Mouse (Mus musculus) megakaryocyte, adult 5-6 weeks (primary cell): ENCODE measurements around the gene Unc119b. TPM values are rescaled to one million over a fixed set of nuclear protein-coding genes. Genes with fewer than 3 reads are reported as not detected.
"Not testable (repeated sequence)": the region's sequence is repeated elsewhere in the genome, so short reads cannot be mapped to it uniquely, and the experiment has no call there.

Experiments used
- ATAC-seq: 2 replicates; pipeline ENCODE4 v1.8.0; 2016; ENCODE audit warnings: mild to moderate bottlenecking, inconsistent platforms; ENCODE audit not compliant: poor library complexity, severe bottlenecking
- total RNA-seq, 2 experiments: library from RNA; stranded (forward) in 1 of 2; stranded (reverse) in 1 of 2; fragments of 153-499, 151-499 nt in 1 of 2; fragments of 221-1000, 200-1000 nt in 1 of 2; gene quantifications; 2 replicates each; pipeline versions ENCODE4 v1.2.3 to v1.2.4; 2015 to 2017

The Unc119b gene
- total RNA-seq, 2 experiments from 2014 or later, result 12.5 to 19.9 TPM

DNA sequence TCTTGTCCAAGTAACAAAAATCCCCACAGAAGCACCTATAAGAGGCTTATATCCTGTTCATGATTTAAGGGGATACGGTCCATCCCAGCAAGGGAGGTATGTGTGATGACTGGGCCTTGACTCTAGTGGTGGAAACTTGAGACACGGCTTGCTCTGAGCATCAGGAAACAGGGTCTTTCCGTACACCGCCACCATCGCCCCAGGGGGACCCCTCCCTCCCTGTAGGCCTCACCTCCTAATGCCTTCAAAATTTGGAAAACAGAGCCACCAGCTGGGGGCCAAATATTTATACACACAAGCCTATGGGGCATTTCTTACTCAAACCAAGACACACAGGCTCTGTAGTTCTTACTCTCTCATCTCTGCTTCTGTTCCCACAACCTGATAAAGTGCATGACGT is 43.0 kb downstream of the Unc119b start:
- no peak for ATAC-seq

DNA sequence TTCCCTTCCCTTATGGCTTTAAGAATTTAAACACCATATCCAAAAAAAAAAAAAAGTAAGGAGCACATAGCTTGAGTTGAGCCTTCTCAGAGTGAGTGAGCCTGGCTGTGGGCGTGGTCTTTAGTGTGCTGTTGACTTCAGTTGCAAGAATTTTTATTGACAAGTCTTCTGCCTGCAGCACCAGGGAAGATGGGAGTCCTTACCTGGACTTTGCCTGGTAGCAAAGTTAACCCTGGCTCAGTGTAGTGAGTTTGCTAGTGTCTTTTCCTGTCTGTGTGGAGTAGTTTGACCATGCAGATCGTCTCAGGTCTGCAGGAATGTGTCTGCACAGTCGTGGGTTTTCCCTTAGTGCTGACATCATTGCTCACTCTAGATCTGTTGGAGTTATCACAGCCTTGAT is 43.8 kb downstream of the Unc119b start:
- ATAC-seq, result no peak

DNA sequence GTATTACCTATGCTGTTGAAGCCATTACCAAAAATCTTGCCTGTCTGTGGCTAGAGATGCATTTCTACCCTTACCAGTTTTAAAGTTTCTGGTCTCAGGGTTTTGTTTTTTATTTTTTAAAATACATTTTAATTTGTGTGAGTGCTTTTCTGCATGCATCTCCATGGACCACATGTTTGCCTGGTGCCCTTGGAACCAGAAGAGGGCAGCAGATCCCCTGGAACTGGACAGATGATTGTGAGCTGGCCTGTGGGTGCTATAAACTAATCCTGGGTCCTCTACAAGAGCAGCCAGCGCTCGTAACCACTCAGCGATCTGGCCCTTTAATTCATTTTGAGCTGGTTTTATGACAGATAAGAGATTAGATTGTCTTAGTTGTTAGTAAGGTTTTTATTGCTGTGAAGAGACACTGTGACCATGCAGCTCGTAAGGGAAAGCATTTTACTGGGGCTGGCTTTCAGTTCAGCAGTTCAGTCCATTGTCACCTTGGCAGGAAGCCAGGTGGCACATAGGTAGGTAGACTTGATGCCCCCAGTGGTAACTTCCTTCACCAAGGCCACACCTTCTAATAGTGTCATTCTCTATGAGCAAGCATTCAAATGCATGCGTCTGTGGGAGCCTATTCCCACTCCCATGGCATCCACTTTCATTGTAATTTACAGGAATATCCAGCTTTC is 45.0 kb downstream of the Unc119b start:
- no peak for ATAC-seq

DNA sequence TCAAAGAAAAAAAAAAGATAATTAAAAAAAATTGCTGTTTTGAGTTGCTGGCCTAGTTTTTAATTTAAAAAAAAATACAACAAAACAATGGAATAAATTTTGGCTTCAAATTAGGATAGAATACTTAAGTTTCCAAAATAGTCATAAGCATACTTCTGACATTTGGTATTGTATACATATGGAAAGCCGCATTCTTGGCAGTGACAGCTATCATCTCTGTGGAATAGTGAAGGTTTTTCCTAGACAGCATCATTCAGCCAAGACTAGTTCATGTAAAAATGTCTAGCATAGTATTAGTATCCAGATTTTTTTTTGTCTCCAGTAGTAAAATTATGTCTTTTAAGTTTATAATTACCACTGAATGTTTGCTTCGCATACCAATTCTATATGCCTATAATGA is 49.1 kb downstream of the Unc119b start:
- ATAC-seq, result no peak

DNA sequence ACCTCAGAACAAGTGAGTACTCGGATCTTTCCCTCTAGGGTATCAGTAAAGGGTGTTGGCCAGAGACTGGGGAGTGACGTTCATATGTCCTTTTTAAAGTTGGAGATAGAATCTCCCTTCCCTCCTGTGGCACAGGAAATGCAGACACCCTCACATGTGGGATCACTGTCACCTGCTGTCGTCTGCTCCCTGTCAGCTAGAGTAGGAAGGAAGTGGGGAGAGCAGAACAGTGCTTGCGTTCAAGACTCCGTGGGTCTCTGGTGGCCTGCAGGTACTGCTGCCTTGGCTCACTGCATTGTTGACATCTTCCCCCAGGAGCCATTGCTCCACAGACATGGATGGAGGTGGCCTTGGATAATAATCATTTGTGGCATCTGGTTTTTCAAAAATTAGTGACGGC is 51.3 kb downstream of the Unc119b start:
- no peak for ATAC-seq

DNA sequence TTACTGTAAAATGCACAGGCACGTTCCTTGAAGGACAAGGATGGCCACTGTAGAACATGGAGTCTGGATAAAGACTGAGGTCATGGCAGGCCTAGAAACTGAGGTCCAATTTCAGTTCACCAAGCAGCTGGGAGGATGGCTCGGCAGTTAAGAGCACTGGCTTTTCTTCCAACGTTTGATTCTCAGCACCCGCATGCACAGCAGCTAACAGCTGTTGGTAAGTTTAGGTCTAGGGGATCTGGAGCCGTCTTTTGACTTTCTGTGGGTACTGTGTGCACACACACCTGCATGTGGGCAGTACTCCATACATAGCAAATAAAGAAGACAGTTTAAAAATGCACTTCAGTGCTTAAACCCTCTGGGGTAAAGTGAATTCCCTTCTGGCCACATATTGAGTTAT is 53.1 kb downstream of the Unc119b start:
- no peak for ATAC-seq

DNA sequence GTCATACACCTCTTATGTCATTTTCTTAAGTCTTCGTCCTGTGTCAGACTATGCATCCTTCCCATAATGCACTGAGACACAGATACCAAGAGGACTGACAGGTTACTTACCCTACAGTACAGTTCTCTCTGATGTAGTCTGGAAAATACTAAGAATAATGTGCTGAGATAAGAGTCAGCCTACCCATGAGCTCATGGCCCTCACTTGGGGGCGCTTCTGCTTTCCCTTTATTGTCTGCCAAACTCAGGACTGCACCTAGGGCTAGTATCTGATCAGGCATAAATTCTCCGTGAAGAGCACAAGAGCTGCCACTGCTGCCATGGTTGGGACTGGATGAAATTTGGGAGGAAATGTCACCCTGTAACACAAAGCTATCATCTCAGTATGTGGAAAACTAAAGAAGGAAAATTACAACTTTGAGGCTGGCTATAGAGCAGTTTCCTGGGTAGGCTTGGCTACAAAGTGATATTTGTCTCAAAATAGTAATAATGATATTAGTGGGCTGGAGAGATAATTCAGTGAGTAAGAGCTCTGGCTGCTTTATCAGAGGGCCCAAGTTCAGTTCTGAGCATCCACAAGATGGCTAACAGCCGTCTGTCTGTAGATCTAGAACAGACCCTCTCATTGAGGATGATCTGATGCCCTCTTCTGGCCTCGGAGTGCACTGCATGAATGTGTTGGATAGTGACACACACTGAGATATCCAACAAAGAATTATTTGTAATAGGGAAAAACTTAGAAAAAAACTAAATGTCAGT is 58.5 kb downstream of the Unc119b start:
- ATAC-seq, result peak; percentile 79

DNA sequence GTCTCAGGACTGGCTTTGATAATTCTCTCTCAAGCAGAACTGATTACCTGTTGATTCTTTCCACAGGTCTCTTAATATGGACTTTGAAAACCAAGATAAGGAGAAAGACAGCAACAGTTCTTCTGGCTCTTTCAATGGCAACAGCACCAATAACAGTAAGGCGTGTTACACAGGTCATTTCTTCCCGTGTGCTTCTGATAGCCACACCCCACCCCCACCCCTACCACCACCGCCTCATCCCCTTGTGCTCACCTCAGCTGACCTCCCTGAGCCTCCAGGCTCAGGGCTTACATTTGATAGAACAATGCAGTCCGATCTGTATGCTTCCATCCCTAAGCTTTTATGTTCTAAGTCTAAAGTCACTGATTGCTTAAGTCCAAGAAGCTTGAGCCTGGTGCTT is 60.0 kb downstream of the Unc119b start:
- ATAC-seq, result no peak

DNA sequence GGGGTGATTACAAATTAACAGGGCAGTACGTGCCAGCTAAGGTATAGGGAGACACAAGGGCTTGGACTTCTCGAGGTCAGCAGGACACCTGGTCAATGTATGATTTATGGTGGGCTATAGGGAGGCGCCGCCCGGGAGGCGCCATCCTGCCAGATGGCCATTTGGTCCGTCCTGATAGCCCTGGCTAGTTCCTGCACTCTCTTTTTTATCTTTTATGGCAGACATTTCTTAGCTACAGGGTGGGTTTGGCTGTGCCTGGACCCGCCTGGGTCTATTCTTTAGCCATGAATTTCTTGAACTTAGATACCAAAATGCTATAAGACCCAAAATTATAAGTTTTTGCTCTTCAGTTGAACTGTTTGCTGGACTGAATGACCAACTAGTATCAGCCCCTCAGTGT is 61.5 kb downstream of the Unc119b start:
- ATAC-seq, result not testable (repeated sequence)

Other genes starting within 250 kb of the Unc119b start
- gene Oasl2, start 238.0 kb downstream of the Unc119b start, total RNA-seq (2015), result 55.8 and 59.4 TPM in 2 replicates
- gene Oasl2, start 238.0 kb downstream of the Unc119b start, total RNA-seq (2017), result 32.3 TPM in 2 replicates
- gene Oasl1, start 211.7 kb downstream of the Unc119b start, total RNA-seq (2015), result 4.3 and 9.3 TPM in 2 replicates
- gene Oasl1, start 211.7 kb downstream of the Unc119b start, total RNA-seq (2017), result 1.3 and 2.4 TPM in 2 replicates
- gene 2210016L21Rik, start 192.8 kb downstream of the Unc119b start, total RNA-seq (2015), result 6.3 and 10.3 TPM in 2 replicates
- gene 2210016L21Rik, start 192.8 kb downstream of the Unc119b start, total RNA-seq (2017), result 7.3 and 8.1 TPM in 2 replicates
- not detected in 2 replicates for gene Hnf1a, start 163.9 kb downstream of the Unc119b start, total RNA-seq (2015)
- not detected in 2 replicates for gene Hnf1a, start 163.9 kb downstream of the Unc119b start, total RNA-seq (2017)
- gene Sppl3, start 123.8 kb downstream of the Unc119b start, total RNA-seq (2015), result 33.1 and 33.6 TPM in 2 replicates
- 22.8 and 24.6 TPM in 2 replicates for gene Sppl3, start 123.8 kb downstream of the Unc119b start, total RNA-seq (2017)
- gene Gm10401, start 36.7 kb downstream of the Unc119b start, total RNA-seq (2015), result not detected in 2 replicates
- gene Gm10401, start 36.7 kb downstream of the Unc119b start, total RNA-seq (2017), result not detected in 2 replicates
- gene Acads, start 15.6 kb downstream of the Unc119b start, total RNA-seq (2015), result 13.5 and 15.2 TPM in 2 replicates
- gene Acads, start 15.6 kb downstream of the Unc119b start, total RNA-seq (2017), result 13.0 and 17.4 TPM in 2 replicates
- gene Mlec, start 23.2 kb upstream of the Unc119b start, total RNA-seq (2015), result 76.4 and 97.7 TPM in 2 replicates
- gene Mlec, start 23.2 kb upstream of the Unc119b start, total RNA-seq (2017), result 117 and 118 TPM in 2 replicates
- not detected in 2 replicates for gene Cabp1, start 59.4 kb upstream of the Unc119b start, total RNA-seq (2015)
- gene Cabp1, start 59.4 kb upstream of the Unc119b start, total RNA-seq (2017), result not detected in 2 replicates
- 61.7 and 74.6 TPM in 2 replicates for gene Pop5, start 100.9 kb upstream of the Unc119b start, total RNA-seq (2015)
- 30.9 and 81.2 TPM in 2 replicates for gene Pop5, start 100.9 kb upstream of the Unc119b start, total RNA-seq (2017)
- gene Rnf10, start 137.9 kb upstream of the Unc119b start, total RNA-seq (2015), result 50.9 and 55.4 TPM in 2 replicates
- gene Rnf10, start 137.9 kb upstream of the Unc119b start, total RNA-seq (2017), result 55.9 and 78.3 TPM in 2 replicates
- gene Coq5, start 144.7 kb upstream of the Unc119b start, total RNA-seq (2015), result 8.7 and 10.9 TPM in 2 replicates
- gene Coq5, start 144.7 kb upstream of the Unc119b start, total RNA-seq (2017), result 27.3 and 27.8 TPM in 2 replicates
- 646 and 659 TPM in 2 replicates for gene Dynll1, start 166.0 kb upstream of the Unc119b start, total RNA-seq (2015)
- gene Dynll1, start 166.0 kb upstream of the Unc119b start, total RNA-seq (2017), result 318 and 344 TPM in 2 replicates
- 79.1 and 98.4 TPM in 2 replicates for gene Srsf9, start 192.2 kb upstream of the Unc119b start, total RNA-seq (2015)
- 126 and 130 TPM in 2 replicates for gene Srsf9, start 192.2 kb upstream of the Unc119b start, total RNA-seq (2017)
- gene Gatc, start 206.2 kb upstream of the Unc119b start, total RNA-seq (2015), result 66.3 and 69.0 TPM in 2 replicates
- 15.1 and 16.8 TPM in 2 replicates for gene Gatc, start 206.2 kb upstream of the Unc119b start, total RNA-seq (2017)
- 41.0 and 52.0 TPM in 2 replicates for gene Triap1, start 206.2 kb upstream of the Unc119b start, total RNA-seq (2015)
- 15.9 and 18.8 TPM in 2 replicates for gene Triap1, start 206.2 kb upstream of the Unc119b start, total RNA-seq (2017)
- 321 and 340 TPM in 2 replicates for gene Cox6a1, start 214.0 kb upstream of the Unc119b start, total RNA-seq (2015)
- 78.5 and 107 TPM in 2 replicates for gene Cox6a1, start 214.0 kb upstream of the Unc119b start, total RNA-seq (2017)